Mouse (Mus musculus): Measurements from ENCODE around the gene Tex101. TPM values are rescaled to one million over a fixed set of nuclear protein-coding genes. Genes with fewer than 3 reads are reported as not detected.
"Not testable (repeated sequence)": the region's sequence is repeated elsewhere in the genome, so short reads cannot be mapped to it uniquely, and the experiment has no call there.

Gene Tex101
- polyA plus RNA-seq, 1 experiment: not detected

GRCm38 (mm10) chr7:24621193-24621592, 55.3 kb downstream of the Tex101 start:
- no peak overlapping the region for H3K27ac ChIP-seq (ENCODE audit: insufficient read depth, low read depth, low read length)
- no peaks in the 10 kb centered on the region for H3K4me1 ChIP-seq (ENCODE audit: control insufficient read depth, insufficient read depth, low read length)
- 91% methylated on average over 3 of the region's 3 CpGs for WGBS
- no peak overlapping the region for H3K4me3 ChIP-seq (ENCODE audit: insufficient read depth, low read depth, low read length)
- TF ChIP-seq CTCF (IDR thresholded peaks at IDR 0.05; ENCODE audit: insufficient read depth, low read depth, low read length) (no peak), POLR2A (IDR thresholded peaks at IDR 0.05; ENCODE audit: insufficient read depth, low read depth, low read length) (no peak)

GRCm38 (mm10) chr7:24619671-24620397, 56.6 kb downstream of the Tex101 start:
- Histone ChIP-seq H3K4me1 (ENCODE audit: control insufficient read depth, insufficient read depth, low read length) (no peaks in the 10 kb centered on the region), H3K4me3 (ENCODE audit: insufficient read depth, low read depth, low read length) (no peak overlapping the region), H3K27ac (ENCODE audit: insufficient read depth, low read depth, low read length) (no peak overlapping the region)
- TF ChIP-seq CTCF (IDR thresholded peaks at IDR 0.05; ENCODE audit: insufficient read depth, low read depth, low read length) (no peak), POLR2A (IDR thresholded peaks at IDR 0.05; ENCODE audit: insufficient read depth, low read depth, low read length) (no peak)
- WGBS: 68% methylated on average over 13 of the region's 13 CpGs

- 87% methylated on average over 8 of the region's 8 CpGs for WGBS
- H3K4me1 ChIP-seq (ENCODE audit: control insufficient read depth, insufficient read depth, low read length); H3K27ac ChIP-seq (ENCODE audit: insufficient read depth, low read depth, low read length): not testable (repeated sequence)
These were observed 58.1 kb downstream of the Tex101 start for GRCm38 (mm10) chr7:24618374-24618773.

More at GRCm38 (mm10) chr7:24618374-24618773, 58.1 kb downstream of the Tex101 start:
- not testable (repeated sequence) for H3K4me3 ChIP-seq (ENCODE audit: insufficient read depth, low read depth, low read length)

Other genes starting within 250 kb of the Tex101 start
- not detected in 2 replicates for gene Irgc1, start 224.4 kb downstream of the Tex101 start, polyA plus RNA-seq (2012; ENCODE audit: insufficient read depth, insufficient read length, low replicate concordance, missing spikeins)
- not detected in 2 replicates for gene Plaur, start 214.2 kb downstream of the Tex101 start, polyA plus RNA-seq (2012; ENCODE audit: insufficient read depth, insufficient read length, low replicate concordance, missing spikeins)
- not detected in 2 replicates for gene Cadm4, start 194.7 kb downstream of the Tex101 start, polyA plus RNA-seq (2012; ENCODE audit: insufficient read depth, insufficient read length, low replicate concordance, missing spikeins)
- not detected in 2 replicates for gene Zfp428, start 169.7 kb downstream of the Tex101 start, polyA plus RNA-seq (2012; ENCODE audit: insufficient read depth, insufficient read length, low replicate concordance, missing spikeins)
- gene AC161166.1, start 164.2 kb downstream of the Tex101 start, polyA plus RNA-seq (2012; ENCODE audit: insufficient read depth, insufficient read length, low replicate concordance, missing spikeins): not detected in 2 replicates
- gene Irgq, start 146.0 kb downstream of the Tex101 start, polyA plus RNA-seq (2012; ENCODE audit: insufficient read depth, insufficient read length, low replicate concordance, missing spikeins): not detected in 2 replicates
- gene Pinlyp, start 130.6 kb downstream of the Tex101 start, polyA plus RNA-seq (2012; ENCODE audit: insufficient read depth, insufficient read length, low replicate concordance, missing spikeins): not detected in 2 replicates
- not detected in 2 replicates for gene Xrcc1, start 130.4 kb downstream of the Tex101 start, polyA plus RNA-seq (2012; ENCODE audit: insufficient read depth, insufficient read length, low replicate concordance, missing spikeins)
- not detected in 2 replicates for gene Ethe1, start 89.1 kb downstream of the Tex101 start, polyA plus RNA-seq (2012; ENCODE audit: insufficient read depth, insufficient read length, low replicate concordance, missing spikeins)
- gene Zfp575, start 89.0 kb downstream of the Tex101 start, polyA plus RNA-seq (2012; ENCODE audit: insufficient read depth, insufficient read length, low replicate concordance, missing spikeins): not detected in 2 replicates
- gene Phldb3, start 65.9 kb downstream of the Tex101 start, polyA plus RNA-seq (2012; ENCODE audit: insufficient read depth, insufficient read length, low replicate concordance, missing spikeins): not detected in 2 replicates
- not detected in 2 replicates for gene Lypd3, start 40.1 kb downstream of the Tex101 start, polyA plus RNA-seq (2012; ENCODE audit: insufficient read depth, insufficient read length, low replicate concordance, missing spikeins)
- gene BC049730, start 32.6 kb upstream of the Tex101 start, polyA plus RNA-seq (2012; ENCODE audit: insufficient read depth, insufficient read length, low replicate concordance, missing spikeins): not detected in 2 replicates
- not detected in 2 replicates for gene Gm4763, start 50.2 kb upstream of the Tex101 start, polyA plus RNA-seq (2012; ENCODE audit: insufficient read depth, insufficient read length, low replicate concordance, missing spikeins)
- not detected in 2 replicates for gene Cd177, start 83.6 kb upstream of the Tex101 start, polyA plus RNA-seq (2012; ENCODE audit: insufficient read depth, insufficient read length, low replicate concordance, missing spikeins)
- not detected in 2 replicates for gene Ceacam10, start 100.5 kb upstream of the Tex101 start, polyA plus RNA-seq (2012; ENCODE audit: insufficient read depth, insufficient read length, low replicate concordance, missing spikeins)
- not detected in 2 replicates for gene Gm9844, start 185.5 kb upstream of the Tex101 start, polyA plus RNA-seq (2012; ENCODE audit: insufficient read depth, insufficient read length, low replicate concordance, missing spikeins)
- gene Lypd4, start 193.3 kb upstream of the Tex101 start, polyA plus RNA-seq (2012; ENCODE audit: insufficient read depth, insufficient read length, low replicate concordance, missing spikeins): not detected in 2 replicates
- gene Dmrtc2, start 193.4 kb upstream of the Tex101 start, polyA plus RNA-seq (2012; ENCODE audit: insufficient read depth, insufficient read length, low replicate concordance, missing spikeins): not detected in 2 replicates
- 1,132 TPM in 1 of 2 replicates, not detected in the other for gene Rps19, start 207.7 kb upstream of the Tex101 start, polyA plus RNA-seq (2012; ENCODE audit: insufficient read depth, insufficient read length, low replicate concordance, missing spikeins)
- gene Cd79a, start 220.7 kb upstream of the Tex101 start, polyA plus RNA-seq (2012; ENCODE audit: insufficient read depth, insufficient read length, low replicate concordance, missing spikeins): not detected in 2 replicates
- gene Arhgef1, start 226.2 kb upstream of the Tex101 start, polyA plus RNA-seq (2012; ENCODE audit: insufficient read depth, insufficient read length, low replicate concordance, missing spikeins): 291 and 636 TPM in 2 replicates

Data from olfactory bulb, adult 2 months (tissue).